Mouse (Mus musculus): ENCODE measurements around the gene Gtf2e1. TPM values are rescaled to one million over a fixed set of nuclear protein-coding genes. Genes with fewer than 3 reads are reported as not detected.

The Gtf2e1 gene
- total RNA-seq (2021) = 10 to 100 TPM; 24.8 to 26.8 TPM

DNA sequence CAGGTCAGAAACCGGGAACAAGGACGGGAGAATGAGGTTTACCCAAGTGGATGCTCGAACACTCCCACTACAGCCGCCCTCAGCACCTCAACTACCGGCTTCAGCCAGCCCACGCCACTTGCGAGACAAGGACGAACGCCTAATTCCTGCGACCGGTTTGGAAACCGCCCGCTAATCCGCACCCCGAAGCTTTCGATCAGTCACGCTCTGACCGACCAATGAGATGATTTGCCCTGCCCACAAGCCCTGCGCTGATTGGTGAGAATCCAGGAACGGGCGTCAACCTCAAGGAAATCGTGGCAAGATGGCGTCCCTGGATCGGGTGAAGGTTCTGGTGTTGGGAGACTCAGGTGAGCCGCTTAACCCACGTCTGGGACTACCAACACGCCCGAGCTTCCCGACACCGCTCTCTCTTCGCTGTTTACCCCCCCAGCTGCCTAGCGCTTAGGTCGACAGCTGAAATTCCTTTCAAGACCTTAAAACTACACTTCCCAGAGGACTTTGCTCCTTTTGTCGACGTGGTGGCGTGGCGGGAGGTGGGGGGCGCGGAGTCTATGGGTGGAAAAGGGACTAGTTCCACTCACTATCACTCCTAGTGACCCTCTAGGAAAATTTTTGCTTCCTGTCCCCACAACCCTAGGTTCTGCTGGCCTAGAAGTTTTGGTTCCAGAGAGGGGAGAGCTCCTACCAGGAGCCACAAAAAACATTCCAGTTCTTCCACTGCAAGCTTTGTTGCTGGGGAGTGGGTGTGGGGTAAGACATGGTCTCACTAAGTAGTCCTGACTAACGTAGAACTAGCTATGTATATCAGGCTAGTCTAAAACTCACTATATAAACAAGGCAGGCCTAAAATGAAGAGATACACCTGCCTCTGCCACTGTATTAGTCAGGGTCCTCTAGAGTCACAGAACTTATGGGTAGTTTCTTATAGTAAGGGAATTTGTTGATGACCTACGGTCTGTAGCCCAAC lies at the start of gene Gtf2e1, which contains the start of gene Rabl3:
Gtf2e1 (minus strand) TSS at position 179 of the 970 bp plus-strand sequence.
Rabl3 (plus strand) TSS at position 275 of the 970 bp plus-strand sequence.
- intact Hi-C loops (cut with DNase I) = no loop called here
- peak; percentile 98 for DNase-seq

DNA sequence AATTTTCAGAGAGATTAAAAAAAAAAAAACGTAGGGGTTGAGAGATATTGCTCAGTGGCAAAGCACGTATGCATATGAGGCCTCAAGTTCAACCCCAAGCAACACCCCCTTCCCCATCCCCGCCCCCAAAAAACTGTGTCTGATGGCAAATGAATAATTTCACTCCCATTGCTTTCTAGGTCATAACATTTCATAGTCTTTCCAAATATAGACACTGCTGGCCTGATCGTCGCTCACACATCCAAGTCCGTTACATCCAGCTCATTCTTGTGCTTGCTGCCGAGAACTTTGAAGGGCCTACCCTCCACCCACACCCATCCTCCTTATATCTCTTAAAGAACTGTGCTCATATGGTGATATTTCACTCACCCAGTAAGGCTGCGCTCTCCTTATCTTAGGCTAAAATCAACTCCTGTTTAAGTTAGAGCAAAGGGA lies 45.6 kb upstream of the Gtf2e1 start:
- intact Hi-C loops (cut with DNase I) = no loop called here
- DNase-seq = peak; percentile 17

DNA sequence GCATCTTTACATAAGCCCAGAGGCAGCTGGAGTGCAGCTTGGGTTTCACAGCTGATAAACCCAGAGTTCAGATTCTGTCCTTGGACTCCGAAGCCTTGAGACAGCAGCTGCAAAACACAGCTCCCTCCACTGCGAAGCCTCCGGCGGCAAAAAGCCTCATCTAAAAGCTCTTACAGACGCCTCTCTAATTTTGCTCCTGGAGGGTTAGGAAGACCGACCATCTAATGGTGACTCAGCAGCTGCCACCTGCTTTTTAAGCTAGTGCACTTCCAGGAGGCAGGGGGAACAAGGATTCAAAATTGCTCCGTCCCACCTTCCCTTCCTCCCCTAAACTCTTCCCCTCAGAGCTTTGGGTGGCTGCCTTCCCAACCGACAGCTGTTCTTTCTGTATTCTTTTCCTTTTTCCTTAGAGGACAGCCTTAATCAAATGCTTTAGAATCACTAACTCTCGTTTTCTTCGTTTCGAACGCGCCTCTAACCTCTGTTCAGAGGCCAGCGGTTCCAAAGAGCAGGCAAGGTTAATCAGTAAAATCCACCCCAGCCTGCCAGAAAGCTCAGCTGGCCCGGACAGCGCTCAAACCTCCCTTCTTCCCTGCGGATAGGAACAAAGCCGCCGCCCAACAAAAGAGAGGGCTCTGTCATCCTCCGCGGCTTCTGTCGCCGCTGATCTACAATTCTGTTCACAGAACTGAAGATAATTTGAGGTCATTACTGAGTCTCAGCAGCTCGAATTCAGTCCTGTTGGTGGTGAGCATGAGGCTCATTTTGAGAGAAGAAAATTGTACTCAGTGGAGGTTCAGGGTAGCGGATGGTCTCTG lies 44.8 kb upstream of the Gtf2e1 start:
- intact Hi-C loops (cut with DNase I) = no loop called here
- peak; percentile 79 for DNase-seq

GRCm38 (mm10) chr16:37583801-37584200 lies 44.2 kb upstream of the Gtf2e1 start:
- intact Hi-C loops (cut with DNase I) = no loop called here
- no peak for DNase-seq

DNA sequence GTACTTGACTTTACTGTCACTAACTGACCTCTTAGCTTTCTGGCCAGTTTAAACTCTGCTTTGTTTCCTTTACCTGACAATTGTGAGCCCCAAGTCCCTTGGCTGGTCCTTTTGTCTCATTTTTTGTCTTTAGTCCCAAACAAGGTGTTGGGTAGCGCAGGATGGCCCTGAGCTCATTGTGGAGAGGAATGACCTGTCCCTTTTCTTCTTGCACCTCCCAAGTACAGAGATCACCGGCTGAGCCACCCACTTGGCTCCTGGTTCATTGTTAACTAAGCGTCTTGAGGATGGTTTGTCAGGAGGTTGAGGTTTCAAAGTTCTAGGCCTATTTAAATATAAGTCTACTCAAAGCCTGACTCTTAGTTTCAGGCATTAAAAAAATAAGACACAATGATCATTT lies 43.7 kb upstream of the Gtf2e1 start:
- intact Hi-C loops (cut with DNase I) = no loop called here

GRCm38 (mm10) chr16:37581901-37582300 lies 42.3 kb upstream of the Gtf2e1 start:
- no peak for DNase-seq
- intact Hi-C loops (cut with DNase I) = no loop called here

More for the DNA sequence above, 43.7 kb upstream of the Gtf2e1 start:
- no peak for DNase-seq

DNA sequence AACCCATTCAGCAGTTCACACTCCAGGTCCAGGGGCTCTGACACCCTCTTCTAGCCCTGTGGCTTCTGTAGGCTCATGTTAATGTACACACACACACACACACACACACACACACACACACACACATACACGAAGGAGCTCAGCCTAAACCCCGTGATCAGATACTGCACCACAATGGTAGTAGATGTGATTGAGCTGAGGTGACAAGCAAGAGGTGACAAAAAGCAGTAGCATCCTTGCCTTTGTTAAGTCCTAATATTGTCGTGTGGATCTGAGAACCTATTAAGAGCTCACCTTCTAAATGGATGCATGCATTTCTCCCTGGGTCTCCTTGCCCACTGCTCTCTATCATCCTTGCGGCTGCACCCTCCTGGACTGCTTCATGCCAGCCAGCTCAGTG lies 41.1 kb upstream of the Gtf2e1 start:
- intact Hi-C loops (cut with DNase I) = no loop called here
- no peak for DNase-seq

DNA sequence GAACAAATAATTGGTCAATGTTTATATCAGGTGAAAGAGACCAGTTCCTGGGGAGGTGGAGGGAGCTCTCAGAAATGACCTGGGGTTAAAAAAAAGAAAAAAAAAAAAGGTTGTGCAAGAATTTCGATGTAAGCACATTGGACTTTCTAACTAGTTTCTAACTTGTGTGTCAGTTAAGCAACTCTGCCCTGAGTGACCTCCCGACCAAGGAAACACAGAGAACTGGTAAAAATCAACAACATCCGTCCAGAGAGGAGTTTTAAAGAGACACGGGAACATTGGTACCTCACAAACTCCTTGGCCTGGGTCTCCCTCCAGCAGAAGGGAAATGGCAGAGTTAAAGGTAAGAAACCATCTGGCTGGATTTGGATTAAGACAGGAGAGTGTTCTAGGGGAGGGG lies 40.4 kb upstream of the Gtf2e1 start, which contains the start of gene Hgd:
Hgd (plus strand) TSS at position 160 of the 400 bp plus-strand sequence.
- intact Hi-C loops (cut with DNase I) = no loop called here
- DNase-seq = no peak

- intact Hi-C loops (cut with DNase I) = no loop called here
- DNase-seq = no peak
Measured at GRCm38 (mm10) chr16:37579591-37579990, 40.0 kb upstream of the Gtf2e1 start.

- intact Hi-C loops (cut with DNase I) = no loop called here
Measured at GRCm38 (mm10) chr16:37575325-37575724, 35.7 kb upstream of the Gtf2e1 start.

GRCm38 (mm10) chr16:37573061-37573460 lies 33.5 kb upstream of the Gtf2e1 start:
- DNase-seq = no peak
- intact Hi-C loops (cut with DNase I) = no loop called here

More at GRCm38 (mm10) chr16:37575325-37575724, 35.7 kb upstream of the Gtf2e1 start:
- no peak for DNase-seq

- intact Hi-C loops (cut with DNase I) = no loop called here
- no peak for DNase-seq
Measured at GRCm38 (mm10) chr16:37572117-37572754, 32.6 kb upstream of the Gtf2e1 start.

DNA sequence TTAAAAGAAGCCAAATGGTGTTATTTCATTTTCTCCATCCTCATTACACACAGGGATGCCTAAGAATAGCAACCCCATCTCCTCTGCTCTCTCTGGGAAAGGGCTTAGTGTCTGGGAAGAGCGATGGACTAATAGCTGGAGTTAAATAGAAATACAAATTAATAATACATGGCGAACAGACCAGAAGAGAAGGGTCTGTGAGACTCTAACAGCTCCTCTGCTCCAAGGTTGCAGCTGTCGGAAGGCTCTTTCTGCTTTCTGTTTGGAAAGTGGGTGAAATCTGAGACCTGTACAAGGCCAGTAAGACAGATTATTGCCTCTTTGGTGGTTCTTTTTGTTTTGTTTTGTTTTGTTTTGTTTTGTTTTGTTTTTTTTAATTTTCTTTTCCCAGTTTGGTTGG lies 32.0 kb upstream of the Gtf2e1 start:
- intact Hi-C loops (cut with DNase I) = no loop called here
- no peak for DNase-seq

DNA sequence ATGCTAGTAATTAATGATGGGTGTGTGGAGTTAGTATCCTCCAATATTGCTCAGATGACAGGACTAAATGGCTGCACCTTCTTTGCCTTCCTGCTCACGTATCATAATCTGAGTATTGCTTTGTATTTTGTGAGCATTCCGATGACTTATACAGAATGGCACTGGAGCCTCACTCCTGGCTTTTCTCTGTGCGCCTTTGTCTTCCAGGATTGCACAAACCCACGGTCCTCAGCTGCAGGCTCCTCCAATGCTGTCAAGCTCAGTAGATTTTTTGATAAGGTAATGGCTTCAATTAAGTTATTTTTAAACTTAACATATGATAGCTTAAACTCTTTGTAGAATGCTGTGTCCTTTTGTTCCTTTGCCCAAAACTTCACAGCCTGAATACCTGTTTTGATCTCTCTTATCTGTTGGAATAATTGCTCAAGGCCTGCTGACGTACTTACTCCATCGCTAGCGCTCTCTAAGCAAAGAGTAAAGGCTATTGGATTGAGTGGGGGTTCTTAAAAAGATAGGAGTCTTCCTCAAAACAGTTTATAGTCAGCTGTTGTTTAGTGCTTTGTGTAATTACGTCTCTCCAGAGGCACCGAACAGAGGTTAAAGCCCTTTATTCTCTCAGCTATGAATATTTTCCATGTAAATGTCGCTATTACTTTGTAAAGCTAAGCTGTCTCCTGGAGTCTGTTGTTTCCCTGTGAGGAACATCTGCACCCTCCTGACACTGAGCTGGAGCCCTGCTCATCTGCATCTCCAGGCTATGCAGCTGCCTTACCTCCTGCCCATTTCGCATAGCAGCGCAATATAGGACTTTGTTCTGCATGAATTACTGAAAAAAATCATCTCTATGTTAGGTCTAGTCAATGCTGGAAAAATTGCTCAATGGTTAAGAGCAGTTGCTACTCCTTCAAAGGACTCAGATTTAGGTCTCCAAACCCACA lies 27.8 kb upstream of the Gtf2e1 start:
- intact Hi-C loops (cut with DNase I) = no loop called here

GRCm38 (mm10) chr16:37566107-37566506 lies 26.5 kb upstream of the Gtf2e1 start:
- intact Hi-C loops (cut with DNase I) = no loop called here
- DNase-seq = no peak

More for the DNA sequence above, 27.8 kb upstream of the Gtf2e1 start:
- DNase-seq = no peak

GRCm38 (mm10) chr16:37565117-37565516 lies 25.5 kb upstream of the Gtf2e1 start:
- intact Hi-C loops (cut with DNase I) = no loop called here
- DNase-seq = no peak

DNA sequence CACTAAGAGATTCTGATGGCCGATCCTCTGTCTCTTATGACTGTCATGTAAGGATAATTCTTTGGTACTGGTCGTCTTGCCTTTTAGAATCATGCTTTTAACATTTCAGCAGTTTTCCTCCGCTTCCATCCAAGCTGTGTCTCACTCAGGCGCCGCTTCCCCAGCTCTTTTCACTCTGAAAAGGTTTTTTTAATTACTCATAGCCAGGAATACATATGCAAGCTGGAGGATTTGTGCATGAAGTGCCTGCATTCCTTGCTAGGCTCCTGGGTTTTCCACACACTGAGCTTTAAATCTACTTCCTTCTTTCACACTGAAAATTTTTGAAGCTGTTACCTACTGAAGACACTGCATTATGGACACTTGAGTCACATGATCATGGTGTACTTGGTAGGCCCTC lies 23.4 kb upstream of the Gtf2e1 start:
- DNase-seq = no peak
- intact Hi-C loops (cut with DNase I) = no loop called here

DNA sequence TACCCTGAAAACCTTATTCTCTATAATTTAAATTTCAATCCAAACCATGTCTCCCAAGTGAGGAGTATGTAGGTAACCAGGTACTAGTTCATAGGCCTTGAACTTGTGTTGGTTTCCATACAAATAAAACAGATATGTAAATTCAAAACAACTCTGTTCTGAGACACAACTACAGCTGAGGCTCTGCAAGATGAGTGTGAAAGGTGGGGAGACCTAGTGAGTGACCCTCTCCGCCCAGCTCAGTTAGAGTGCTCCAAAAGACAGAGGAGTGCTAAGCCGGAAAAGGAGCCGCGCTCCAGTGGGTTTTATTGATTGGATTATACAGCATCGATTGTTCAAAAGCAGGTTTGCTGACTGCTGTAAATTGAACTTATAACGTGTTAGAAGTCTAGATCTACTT lies 22.8 kb upstream of the Gtf2e1 start:
- intact Hi-C loops (cut with DNase I) = no loop called here
- DNase-seq = no peak

DNA sequence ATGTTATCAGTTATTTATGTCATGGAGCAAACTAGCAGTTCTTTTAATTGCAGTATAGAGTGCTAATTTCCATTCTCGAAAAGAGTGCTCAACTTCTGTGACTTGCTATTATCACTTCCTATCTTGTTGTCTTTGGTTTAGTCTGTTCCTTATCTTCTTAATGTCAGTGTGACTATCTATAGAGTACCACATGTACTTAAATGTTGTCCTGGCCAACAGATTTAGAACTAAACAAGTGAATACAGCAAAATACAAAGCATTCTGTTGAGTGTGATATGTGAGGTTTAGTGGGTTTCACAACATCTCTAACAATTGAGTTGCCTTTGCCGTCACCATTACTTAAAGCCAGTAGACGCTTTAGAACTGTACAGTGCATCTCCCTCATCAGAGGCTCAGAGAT lies 13.2 kb upstream of the Gtf2e1 start:
- intact Hi-C loops (cut with DNase I) = no loop called here
- no peak for DNase-seq

DNA sequence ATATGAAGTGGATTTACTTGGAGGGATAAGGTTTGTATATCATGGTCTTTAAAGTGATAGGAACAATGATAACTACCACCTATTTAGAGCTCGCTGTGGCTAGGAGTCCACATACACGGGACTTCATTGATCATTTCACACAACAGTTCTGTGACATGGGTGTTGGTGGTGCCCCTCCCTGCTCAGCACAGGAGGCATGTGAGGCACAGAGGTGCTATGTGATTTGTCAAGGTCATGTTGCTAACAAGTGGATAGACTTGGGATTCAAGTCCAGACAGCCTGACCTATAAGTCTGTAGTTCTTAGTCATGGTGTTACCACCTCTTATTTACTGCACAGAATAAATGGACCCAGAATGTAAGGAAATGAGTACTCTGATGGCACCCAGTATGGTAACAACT lies 11.4 kb upstream of the Gtf2e1 start:
- DNase-seq = no peak
- intact Hi-C loops (cut with DNase I) = no loop called here
